In the genomic region with DNA sequence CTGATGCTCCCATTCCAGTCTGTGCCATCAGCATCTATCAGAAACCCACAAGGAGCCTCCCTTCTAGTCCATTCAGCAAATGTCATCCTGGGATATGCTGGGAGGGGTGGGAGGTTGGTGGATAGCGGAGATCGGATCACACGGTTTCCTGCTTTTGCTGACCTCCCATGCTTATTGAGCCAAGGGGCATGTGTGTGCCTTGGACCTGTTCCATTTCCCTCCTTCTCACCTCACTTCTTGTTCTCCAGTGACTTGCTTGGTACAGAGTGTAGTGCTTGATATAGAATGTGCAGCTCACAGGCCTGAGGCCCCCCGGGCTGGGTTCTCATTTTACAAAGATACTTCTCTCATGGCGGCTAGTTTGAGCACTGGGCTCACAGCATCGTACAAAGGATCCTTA, we compare ENCODE assay signal across 17 mouse cellular contexts. TPM values are rescaled to one million over a fixed set of nuclear protein-coding genes. Genes with fewer than 3 reads are reported as not detected.
DNase-seq lines count a peak whose midpoint lies in the region; ATAC-seq lines count a peak whose summit lies in the region.
"Had no signal": no experiment of that assay in that cellular context is flagged by ENCODE, and none has a peak within 500 bp of the region (broad histone marks: within the 10 kb centered on the region; RNA-seq: fewer than 3 reads in every experiment).

No protein-coding gene starts in this region.

- intact Hi-C loops in left cerebral cortex, postnatal 36 days (cut with DNase I): no loop called here

- 70% methylated on average over 6 of the region's 6 CpGs for WGBS in hindbrain, embryonic 13.5 days
- 82% methylated on average over 6 of the region's 6 CpGs for WGBS in hindbrain, embryonic 10.5 days
- 53% methylated on average over 6 of the region's 6 CpGs for WGBS in heart, embryonic 14.5 days

- H3K9me3 ChIP-seq in hindbrain, embryonic 13.5 days: no peaks in the 10 kb centered on the region
- H3K9me3 ChIP-seq in hindbrain, embryonic 10.5 days: no peaks in the 10 kb centered on the region
- H3K9me3 ChIP-seq in heart, embryonic 14.5 days (ENCODE audit: control insufficient read depth, low read length): no peaks in the 10 kb centered on the region
- H3K9me3 ChIP-seq: embryonic facial prominence, embryonic 15.5 days; forebrain, embryonic 15.5 days; limb, embryonic 15.5 days had no signal

- H3K4me2 ChIP-seq in hindbrain, embryonic 13.5 days: no peak overlapping the region
- no peak overlapping the region for H3K4me2 ChIP-seq in heart, embryonic 14.5 days (ENCODE audit: low read length)
- H3K4me2 ChIP-seq: embryonic facial prominence, embryonic 15.5 days; forebrain, embryonic 15.5 days; limb, embryonic 15.5 days had no signal

- no peak overlapping the region for H3K9ac ChIP-seq in hindbrain, embryonic 13.5 days
- no peak overlapping the region for H3K9ac ChIP-seq in heart, embryonic 14.5 days (ENCODE audit: low read length)
- H3K9ac ChIP-seq: embryonic facial prominence, embryonic 15.5 days; forebrain, embryonic 15.5 days; limb, embryonic 15.5 days had no signal

- H3K4me3 ChIP-seq in hindbrain, embryonic 13.5 days: no peak overlapping the region
- H3K4me3 ChIP-seq in hindbrain, embryonic 10.5 days: no peak overlapping the region
- no peak overlapping the region for H3K4me3 ChIP-seq in heart, embryonic 14.5 days (ENCODE audit: control insufficient read depth in 1 of 2, insufficient read depth in 1 of 2, low read depth in 1 of 2, low read length in 2 of 2)
- H3K4me3 ChIP-seq: embryonic facial prominence, embryonic 15.5 days; forebrain, embryonic 15.5 days; limb, embryonic 15.5 days had no signal

- H3K27me3 ChIP-seq in hindbrain, embryonic 13.5 days: no peaks in the 10 kb centered on the region
- no peaks in the 10 kb centered on the region for H3K27me3 ChIP-seq in hindbrain, embryonic 10.5 days (ENCODE audit: insufficient read depth, poor library complexity, severe bottlenecking)
- no peaks in the 10 kb centered on the region for H3K27me3 ChIP-seq in heart, embryonic 14.5 days (ENCODE audit: control insufficient read depth, insufficient read depth, low read length)
- H3K27me3 ChIP-seq: embryonic facial prominence, embryonic 15.5 days; forebrain, embryonic 15.5 days; limb, embryonic 15.5 days had no signal

- 0 out of 2 replicates have a peak, but pooled peaks have one; percentile 44 for ATAC-seq in hindbrain, embryonic 13.5 days (ENCODE audit: low FRiP score)
- peak; percentile 66 for ATAC-seq in heart, embryonic 14.5 days (ENCODE audit: insufficient number of reproducible peaks, insufficient read depth, low FRiP score, low read depth)
- ATAC-seq: forebrain, embryonic 15.5 days; intestine, postnatal 0 days; midbrain, embryonic 16.5 days had no signal

- no peaks in the 10 kb centered on the region for H3K4me1 ChIP-seq in hindbrain, embryonic 13.5 days (replicated peaks)
- H3K4me1 ChIP-seq in hindbrain, embryonic 10.5 days (replicated peaks): no peaks in the 10 kb centered on the region
- peaks cover 12 to 34% of the 10 kb centered on the region in 2 experiments for H3K4me1 ChIP-seq in heart, embryonic 14.5 days (ENCODE audit: control insufficient read depth in 2 of 2, insufficient read depth in 2 of 2, low read length in 2 of 2)
- H3K4me1 ChIP-seq: forebrain, embryonic 15.5 days had no signal

- H3K36me3 ChIP-seq in hindbrain, embryonic 13.5 days: peaks cover 73% of the 10 kb centered on the region
- peaks cover 99% of the 10 kb centered on the region for H3K36me3 ChIP-seq in hindbrain, embryonic 10.5 days
- H3K36me3 ChIP-seq in heart, embryonic 14.5 days (ENCODE audit: control insufficient read depth, insufficient read depth, low read length): peaks cover 73% of the 10 kb centered on the region

- DNase-seq in adrenal gland, adult 2 months: peak; percentile 31
- no peak for DNase-seq in adrenal gland, postnatal 4 days (ENCODE audit: low spot score in 2 of 2)
- DNase-seq in hindbrain, embryonic 10.5 days (ENCODE audit: low spot score): no peak
- peak; percentile 32 for DNase-seq in kidney, postnatal 10 days
- no peak for DNase-seq in right cerebral cortex, postnatal 36 days (ENCODE audit: low spot score in 2 of 2)
- DNase-seq in left cerebral cortex, postnatal 36 days (ENCODE audit: low spot score in 2 of 2): no peak
- DNase-seq: cerebellum, adult 11 months; layer of hippocampus, postnatal 36 days; right cerebral cortex, adult 18-20 months had no signal

- H3K27ac ChIP-seq in hindbrain, embryonic 13.5 days: no peak overlapping the region
- H3K27ac ChIP-seq in hindbrain, embryonic 10.5 days: no peak overlapping the region
- H3K27ac ChIP-seq in heart, embryonic 14.5 days (replicated peaks in 1 of 2; ENCODE audit: control insufficient read depth in 1 of 2, insufficient read depth in 1 of 2, low read depth in 2 of 2, low read length in 2 of 2): peak overlapping the region in 1 of 2 experiments; percentile 45; a peak in 1 of 4 replicates
- H3K27ac ChIP-seq: embryonic facial prominence, embryonic 15.5 days; forebrain, embryonic 15.5 days; limb, embryonic 15.5 days; macrophage had no signal

RNA-seq across cellular contexts. Expression of a gene that starts 43.7 kb away (rescaled TPM):
- 10 to 100 TPM; 16.4 to 21.6 TPM for total RNA-seq in adrenal gland, adult 2 months (2021)
- 3.3 and 3.7 TPM in 2 replicates for polyA plus RNA-seq in adrenal gland, adult 2 months (2012; rRNA removed)
- 10 to 100 TPM; 27.1 to 29.9 TPM for total RNA-seq in adrenal gland, postnatal 4 days (2021)
- polyA plus RNA-seq in hindbrain, embryonic 13.5 days (2015; fragmentation: Nextera tagmentation; extraction: Ambion mirVana): 49.1 and 54.1 TPM in 2 replicates
- 86.4 and 93.6 TPM in 2 replicates for polyA plus RNA-seq in hindbrain, embryonic 10.5 days (2016; fragmentation: Nextera tagmentation; extraction: Ambion mirVana)
- polyA plus RNA-seq in heart, embryonic 14.5 days (2014; fragmentation: Nextera tagmentation; extraction: Ambion mirVana): 57.1 and 57.5 TPM in 2 replicates
- 10 to 100 TPM; 12.3 to 15.9 TPM for total RNA-seq in left cerebral cortex, postnatal 36 days (2021)

Comparison
In these comparisons a context has a peak if more than half of its experiments do, and no peak if none do; other contexts are left out.
1. DNase-seq: peak in adrenal gland, adult 2 months (single experiment) and kidney, postnatal 10 days (single experiment); none in adrenal gland, postnatal 4 days (0 of 2), hindbrain, embryonic 10.5 days (single experiment), right cerebral cortex, postnatal 36 days (0 of 2) and left cerebral cortex, postnatal 36 days (0 of 2).
2. RNA of a gene that starts 43.7 kb away (polyA plus RNA-seq): 86.4 to 93.6 TPM in hindbrain, embryonic 10.5 days, 57.1 to 57.5 TPM in heart, embryonic 14.5 days and 49.1 to 54.1 TPM in hindbrain, embryonic 13.5 days; 3.3 to 3.7 TPM in adrenal gland, adult 2 months; every median in the first group is over 10 times any median in the second.